15 mouse cellular contexts compared by ENCODE assay signal in the genomic region with DNA sequence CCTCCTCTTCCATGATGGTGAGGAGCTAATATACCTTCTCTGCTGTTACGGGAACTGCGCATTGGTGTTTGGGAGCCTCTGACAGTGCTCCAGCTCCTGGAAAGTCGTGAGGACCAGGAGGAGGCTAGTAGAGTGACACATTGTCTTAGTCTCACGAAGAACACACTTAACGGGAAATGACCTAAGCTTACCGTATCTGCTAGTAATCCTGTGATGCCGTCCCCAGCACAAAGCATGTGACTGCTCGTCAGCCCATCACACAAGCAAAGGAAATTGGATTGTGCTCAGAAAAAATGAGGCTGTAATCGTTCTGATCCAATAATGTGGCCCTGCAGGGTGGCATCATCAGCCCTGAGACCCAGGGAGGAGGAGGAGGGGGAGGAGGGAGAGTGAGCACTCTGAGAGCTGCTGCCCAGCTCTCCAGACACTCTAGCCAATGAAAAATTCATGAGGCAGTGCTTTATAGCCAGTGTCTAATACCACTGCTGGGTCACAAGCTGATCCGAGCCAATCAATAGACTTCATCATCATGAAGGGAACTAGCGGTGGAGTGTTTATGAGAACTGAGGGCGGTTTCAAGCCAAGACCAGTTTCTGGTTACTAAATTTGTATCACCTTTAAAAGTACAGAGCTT. TPM values are rescaled to one million over a fixed set of nuclear protein-coding genes. Genes with fewer than 3 reads are reported as not detected.
DNase-seq lines count a peak whose midpoint lies in the region; ATAC-seq and TF ChIP-seq lines count a peak whose summit lies in the region.
"Had no signal": no experiment of that assay in that cellular context is flagged by ENCODE, and none has a peak within 500 bp of the region (broad histone marks: within the 10 kb centered on the region; RNA-seq: fewer than 3 reads in every experiment).

No protein-coding gene starts in this region.

- no peak for TF ChIP-seq CTCF in cerebellum, adult 2 months (IDR thresholded peaks at IDR 0.05; ENCODE audit: borderline replicate concordance, insufficient read depth, low read depth, low read length)

- WGBS in limb, embryonic 11.5 days, result 68% methylated on average over 12 of the region's 12 CpGs
- WGBS in limb, embryonic 10.5 days, result 87% methylated on average over 12 of the region's 12 CpGs
- WGBS in hindbrain, embryonic 15.5 days, result 54% methylated on average over 12 of the region's 12 CpGs
- 46% methylated on average over 12 of the region's 12 CpGs for WGBS in midbrain, embryonic 13.5 days
- WGBS in cerebellum, adult 2 months, result 69% methylated on average over 12 of the region's 12 CpGs

- no peaks in the 10 kb centered on the region; the same call in 1 of the 2 replicates for H3K9me3 ChIP-seq in limb, embryonic 11.5 days (ENCODE audit: control insufficient read depth, low read length)
- 0 out of 2 replicates have a peak, but pooled peaks cover 3% of the 10 kb centered on the region for H3K9me3 ChIP-seq in limb, embryonic 10.5 days (replicated peaks)
- H3K9me3 ChIP-seq in hindbrain, embryonic 15.5 days, result no peaks in the 10 kb centered on the region
- no peaks in the 10 kb centered on the region for H3K9me3 ChIP-seq in midbrain, embryonic 13.5 days

- H3K27ac ChIP-seq in limb, embryonic 11.5 days (replicated peaks; ENCODE audit: low read depth, low read length), result no peak overlapping the region
- H3K27ac ChIP-seq in limb, embryonic 10.5 days, result no peak overlapping the region
- peak overlapping the region; percentile 43; the same call in 1 of the 2 replicates for H3K27ac ChIP-seq in hindbrain, embryonic 15.5 days (replicated peaks)
- peak overlapping the region; percentile 49; the same call in 1 of the 2 replicates for H3K27ac ChIP-seq in midbrain, embryonic 13.5 days
- H3K27ac ChIP-seq in cerebellum, adult 2 months (ENCODE audit: insufficient read depth, low read length), result no peak overlapping the region
- H3K27ac ChIP-seq: heart, adult 2 months had no signal

- no peaks in the 10 kb centered on the region for H3K27me3 ChIP-seq in limb, embryonic 11.5 days (ENCODE audit: control insufficient read depth, insufficient read depth, low read length)
- no peaks in the 10 kb centered on the region for H3K27me3 ChIP-seq in limb, embryonic 10.5 days (ENCODE audit: low read depth, poor library complexity, severe bottlenecking)
- no peaks in the 10 kb centered on the region for H3K27me3 ChIP-seq in hindbrain, embryonic 15.5 days
- H3K27me3 ChIP-seq in midbrain, embryonic 13.5 days, result no peaks in the 10 kb centered on the region
- H3K27me3 ChIP-seq in cerebellum, adult 2 months (ENCODE audit: control insufficient read depth, insufficient read depth, low read length), result no peaks in the 10 kb centered on the region

- TF ChIP-seq POLR2A in cerebellum, adult 2 months (IDR thresholded peaks at IDR 0.05; ENCODE audit: borderline replicate concordance, insufficient read depth, low read length), result no peak

- ATAC-seq in limb, embryonic 11.5 days (ENCODE audit: insufficient number of reproducible peaks, low FRiP score, low TSS enrichment, low read depth), result peak; percentile 44; the same call in 1 of the 2 replicates
- ATAC-seq in hindbrain, embryonic 15.5 days (ENCODE audit: low FRiP score, low read depth), result peak; percentile 63; the same call in 1 of the 2 replicates
- peak; percentile 89 for ATAC-seq in midbrain, embryonic 13.5 days

- H3K4me1 ChIP-seq in limb, embryonic 11.5 days (ENCODE audit: control insufficient read depth, insufficient read depth, low read length), result no peaks in the 10 kb centered on the region
- H3K4me1 ChIP-seq in limb, embryonic 10.5 days, result peaks cover 5% of the 10 kb centered on the region
- H3K4me1 ChIP-seq in hindbrain, embryonic 15.5 days (replicated peaks), result 0 out of 2 replicates have a peak, but pooled peaks cover 6% of the 10 kb centered on the region
- H3K4me1 ChIP-seq in midbrain, embryonic 13.5 days (replicated peaks), result peaks cover 7% of the 10 kb centered on the region; the same call in 1 of the 2 replicates
- no peaks in the 10 kb centered on the region for H3K4me1 ChIP-seq in cerebellum, adult 2 months (ENCODE audit: control insufficient read depth, insufficient read depth, low read length)

- no peak overlapping the region for H3K4me3 ChIP-seq in limb, embryonic 11.5 days (ENCODE audit: low read depth, low read length)
- no peak overlapping the region for H3K4me3 ChIP-seq in limb, embryonic 10.5 days
- no peak overlapping the region for H3K4me3 ChIP-seq in hindbrain, embryonic 15.5 days
- H3K4me3 ChIP-seq in midbrain, embryonic 13.5 days (replicated peaks), result no peak overlapping the region
- no peak overlapping the region for H3K4me3 ChIP-seq in cerebellum, adult 2 months (replicated peaks; ENCODE audit: insufficient read depth, low read depth, low read length)
- H3K4me3 ChIP-seq: heart, adult 2 months; myocyte had no signal

- H3K4me2 ChIP-seq in limb, embryonic 11.5 days (ENCODE audit: low read depth, severe bottlenecking), result no peak overlapping the region
- no peak overlapping the region for H3K4me2 ChIP-seq in hindbrain, embryonic 15.5 days
- 0 out of 2 replicates have a peak overlapping the region, but pooled peaks have one; percentile 7 for H3K4me2 ChIP-seq in midbrain, embryonic 13.5 days (replicated peaks)

- H3K36me3 ChIP-seq in limb, embryonic 11.5 days (ENCODE audit: control insufficient read depth, insufficient read depth, low read length), result no peaks in the 10 kb centered on the region
- peaks cover 10% of the 10 kb centered on the region for H3K36me3 ChIP-seq in limb, embryonic 10.5 days
- H3K36me3 ChIP-seq in hindbrain, embryonic 15.5 days, result 0 out of 2 replicates have a peak, but pooled peaks cover 2% of the 10 kb centered on the region
- H3K36me3 ChIP-seq in midbrain, embryonic 13.5 days, result peaks cover 9% of the 10 kb centered on the region

- DNase-seq in limb, embryonic 11.5 days (ENCODE audit: low spot score), result no peak
- no peak for DNase-seq in limb, embryonic 10.5 days (ENCODE audit: low spot score)
- DNase-seq in adrenal gland, postnatal 36 days, result no peak
- no peak for DNase-seq in cerebellum, adult 11 months
- no peak for DNase-seq in cerebellum, postnatal 25 days
- DNase-seq in cerebellum, adult 2 months, result no peak
- DNase-seq: heart, adult 2 months; heart, postnatal 14 days; kidney, adult 8-10 months; liver; right cerebral cortex, postnatal 14 days; thymus, postnatal 14 days had no signal

- H3K9ac ChIP-seq in limb, embryonic 11.5 days (ENCODE audit: low read length), result no peak overlapping the region
- H3K9ac ChIP-seq in hindbrain, embryonic 15.5 days, result no peak overlapping the region
- no peak overlapping the region for H3K9ac ChIP-seq in midbrain, embryonic 13.5 days (replicated peaks)

RNA-seq across cellular contexts. Expression of a gene that starts 24.3 kb away (rescaled TPM):
- 2.2 and 2.3 TPM in 2 replicates for polyA plus RNA-seq in limb, embryonic 11.5 days (2014; fragmentation: Nextera tagmentation; extraction: Ambion mirVana)
- polyA plus RNA-seq in limb, embryonic 10.5 days (2016; fragmentation: Nextera tagmentation; extraction: Ambion mirVana), result 1.8 and 2.8 TPM in 2 replicates
- polyA plus RNA-seq in hindbrain, embryonic 15.5 days (2015; fragmentation: Nextera tagmentation; extraction: Ambion mirVana), result 0.73 and 1.8 TPM in 2 replicates
- polyA plus RNA-seq in midbrain, embryonic 13.5 days (2015; fragmentation: Nextera tagmentation; extraction: Ambion mirVana), result 0.83 and 1.2 TPM in 2 replicates
- 10 to 100 TPM in 1 of 2 experiments, 1 to 10 TPM in 1; 4.2 to 11.0 TPM for total RNA-seq in adrenal gland, postnatal 36 days (2021)
- 1.00 and 1.1 TPM in 2 replicates for polyA plus RNA-seq in cerebellum, adult 2 months (2012; rRNA removed)

Comparison
In these comparisons a context has a peak if more than half of its experiments do, and no peak if none do; other contexts are left out.
1. H3K27ac ChIP-seq: peak in hindbrain, embryonic 15.5 days (single experiment) and midbrain, embryonic 13.5 days (single experiment); none in limb, embryonic 11.5 days (single experiment), limb, embryonic 10.5 days (single experiment) and cerebellum, adult 2 months (single experiment).
2. Peak in every context shown above with its lines, with median percentiles within 50 percentile points of each other: ATAC-seq.